Mouse (Mus musculus) left cerebral cortex, adult 11 months (tissue): Measurements from ENCODE around the gene Pkd1l1.

Source experiments
- DNase-seq: peaks from one replicate; pipeline ENCODE4 v3.0.0; 2022; ENCODE audit warnings: low spot score

Pkd1l1 gene

GRCm38 (mm10) chr11:8821403-8821802, 151.7 kb downstream of the Pkd1l1 start:
- DNase-seq, result no peak

GRCm38 (mm10) chr11:8817376-8817775, 155.7 kb downstream of the Pkd1l1 start:
- no peak for DNase-seq

- no peak for DNase-seq
Observed at GRCm38 (mm10) chr11:8814097-8814790, 158.8 kb downstream of the Pkd1l1 start.

GRCm38 (mm10) chr11:8811506-8812100, 161.5 kb downstream of the Pkd1l1 start:
- no peak for DNase-seq

GRCm38 (mm10) chr11:8809644-8810043, 163.4 kb downstream of the Pkd1l1 start:
- no peak for DNase-seq

DNA sequence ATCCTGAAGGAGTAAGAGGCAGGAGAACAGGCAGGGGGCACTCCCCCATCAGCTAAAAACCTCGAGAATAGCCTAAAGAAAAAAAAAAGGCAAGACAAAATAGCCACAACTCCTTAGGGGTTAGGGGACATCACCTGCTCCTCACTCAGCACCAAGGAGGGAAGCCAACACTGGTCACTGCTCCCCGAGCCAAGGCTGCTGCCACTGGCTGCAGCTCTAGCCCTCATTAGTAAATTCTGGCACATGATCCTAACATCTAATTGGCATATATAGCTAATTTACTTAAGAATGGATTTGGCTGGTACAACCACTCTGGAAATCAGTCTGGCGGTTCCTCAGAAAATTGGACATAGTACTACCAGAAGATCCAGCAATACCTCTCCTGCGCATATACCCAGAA, 166.1 kb downstream of the Pkd1l1 start:
- DNase-seq, result no peak

- no peak for DNase-seq
Observed at GRCm38 (mm10) chr11:8804178-8804577, 168.9 kb downstream of the Pkd1l1 start.

- DNase-seq, result no peak
Observed at GRCm38 (mm10) chr11:8797486-8797885, 175.6 kb downstream of the Pkd1l1 start.

- DNase-seq, result no peak
Observed at GRCm38 (mm10) chr11:8795031-8795430, 178.0 kb downstream of the Pkd1l1 start.

DNA sequence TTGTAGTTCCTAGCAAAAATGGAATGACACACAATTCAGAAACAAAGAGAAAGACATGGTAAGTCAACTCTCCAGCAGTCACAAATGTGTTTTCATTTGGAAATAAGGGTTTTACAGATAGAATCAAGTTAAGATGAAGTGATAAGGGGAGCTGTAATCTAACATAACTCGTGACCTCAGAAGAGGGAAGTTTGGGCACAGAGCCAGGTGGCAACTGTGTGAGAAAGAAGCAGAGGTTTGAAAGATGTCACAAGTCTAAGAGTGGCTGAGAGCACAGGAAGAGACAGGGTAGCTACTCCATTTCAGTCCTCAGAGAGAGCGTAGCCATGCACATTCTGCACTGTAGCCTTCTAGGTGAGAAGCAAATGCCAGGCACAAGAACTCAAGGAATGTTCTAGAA, 180.9 kb downstream of the Pkd1l1 start:
- DNase-seq, result no peak

GRCm38 (mm10) chr11:8789186-8789585, 183.9 kb downstream of the Pkd1l1 start:
- no peak for DNase-seq

GRCm38 (mm10) chr11:8787604-8788003, 185.5 kb downstream of the Pkd1l1 start:
- no peak for DNase-seq

DNA sequence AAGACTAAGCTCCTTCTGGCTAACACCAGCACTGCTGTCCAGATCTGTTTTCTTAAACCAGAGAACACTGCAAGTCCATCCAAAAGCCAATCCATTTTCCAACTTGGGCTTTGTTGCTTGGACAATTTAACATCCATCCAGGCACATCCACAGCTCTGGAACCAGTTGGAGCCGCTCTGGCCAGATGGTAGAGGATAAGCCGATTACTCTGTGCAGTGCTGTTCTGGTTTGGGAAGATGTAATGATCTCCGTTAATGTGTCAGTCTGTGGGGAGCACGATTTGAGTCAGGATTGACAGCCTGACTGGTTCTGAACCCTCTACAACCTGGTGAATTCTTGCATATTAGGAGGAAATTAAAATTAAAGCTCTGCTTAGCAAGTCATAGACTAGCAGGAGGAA, 188.7 kb downstream of the Pkd1l1 start:
- DNase-seq, result no peak

GRCm38 (mm10) chr11:8782141-8782465, 191.0 kb downstream of the Pkd1l1 start:
- no peak for DNase-seq

DNA sequence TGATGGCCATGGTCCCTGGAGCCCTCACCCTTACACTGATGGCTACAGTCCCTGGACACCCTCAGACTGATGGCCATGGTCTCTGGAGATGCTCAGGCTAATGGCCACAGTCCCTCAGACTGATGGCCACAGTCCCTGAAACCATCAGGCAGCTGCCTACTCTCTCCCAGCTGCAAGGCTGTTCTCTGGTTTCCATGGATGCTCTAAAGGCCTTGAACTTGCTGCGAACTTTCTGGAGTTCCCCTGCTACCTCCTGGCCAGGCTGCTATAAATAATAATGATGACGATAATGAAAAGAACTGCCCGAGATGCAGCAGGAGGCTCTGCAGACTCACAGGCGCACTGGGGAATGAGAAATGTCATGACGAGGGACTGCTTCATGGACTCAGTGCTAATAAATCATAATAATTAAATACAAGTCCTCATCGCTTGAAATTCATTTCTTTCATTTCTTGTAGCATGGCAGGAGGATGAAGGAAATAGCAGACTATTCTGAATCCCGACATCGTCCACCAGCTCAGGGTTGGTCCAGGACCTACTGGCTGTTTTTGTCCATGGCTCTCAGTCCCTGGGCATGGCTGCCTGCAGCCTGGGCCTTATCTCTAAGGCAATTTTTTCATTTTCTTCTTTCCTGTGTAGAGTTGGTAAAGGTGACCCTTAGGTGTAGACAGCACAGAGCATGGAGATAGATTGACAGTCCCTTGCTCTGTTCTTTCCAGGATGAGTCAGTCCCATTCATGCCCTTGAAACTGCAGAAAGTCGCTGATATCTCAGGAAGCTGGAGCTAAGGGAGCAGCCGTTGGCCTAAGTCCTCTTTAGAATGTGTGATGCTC, 191.5 kb downstream of the Pkd1l1 start:
- DNase-seq, result no peak

GRCm38 (mm10) chr11:8779427-8779826, 193.6 kb downstream of the Pkd1l1 start:
- no peak for DNase-seq
